Mouse (Mus musculus): ENCODE data around the gene Fam3b. TPM values are rescaled to one million over a fixed set of nuclear protein-coding genes. Genes with fewer than 3 reads are reported as not detected.

Gene Fam3b
- polyA plus RNA-seq, 1 experiment from 2014 or later, result not detected

- Histone ChIP-seq H3K27ac (no peak overlapping the region), H3K4me3 (ENCODE audit: inconsistent target) (no peak overlapping the region), H3K36me3 (ENCODE audit: inconsistent target) (no peaks in the 10 kb centered on the region), H3K79me2 (ENCODE audit: inconsistent target) (peaks cover 19% of the 10 kb centered on the region)
- 69% methylated on average over 4 of the region's 4 CpGs for WGBS (ENCODE audit: missing documents)
These were observed 48.2 kb downstream of the Fam3b start for GRCm38 (mm10) chr16:97466182-97466957.

- Histone ChIP-seq H3K79me2 (ENCODE audit: inconsistent target) (peaks cover 57% of the 10 kb centered on the region), H3K4me3 (ENCODE audit: inconsistent target) (peak within 1 kb of the TSS; percentile 67), H3K36me3 (ENCODE audit: inconsistent target) (peaks cover 26% of the 10 kb centered on the region), H3K27ac (peak within 1 kb of the TSS; percentile 77)
- 21% methylated on average over 4 of the region's 4 CpGs for WGBS (ENCODE audit: missing documents)
These were observed 52.0 kb downstream of the Fam3b start, which contains the start of gene Mx1 for GRCm38 (mm10) chr16:97462481-97463181. Mx1 (minus strand) TSS chr16:97462907.

- peak overlapping the region; percentile 77; the same call in 1 of the 2 replicates for H3K27ac ChIP-seq
- H3K79me2 ChIP-seq (ENCODE audit: inconsistent target), result peaks cover 70% of the 10 kb centered on the region
- 69% methylated on average over 2 of the region's 2 CpGs for WGBS (ENCODE audit: missing documents)
- H3K4me3 ChIP-seq (ENCODE audit: inconsistent target), result peak overlapping the region; percentile 67
- H3K36me3 ChIP-seq (ENCODE audit: inconsistent target), result peaks cover 40% of the 10 kb centered on the region
These were observed 53.3 kb downstream of the Fam3b start for GRCm38 (mm10) chr16:97461271-97461670.

DNA sequence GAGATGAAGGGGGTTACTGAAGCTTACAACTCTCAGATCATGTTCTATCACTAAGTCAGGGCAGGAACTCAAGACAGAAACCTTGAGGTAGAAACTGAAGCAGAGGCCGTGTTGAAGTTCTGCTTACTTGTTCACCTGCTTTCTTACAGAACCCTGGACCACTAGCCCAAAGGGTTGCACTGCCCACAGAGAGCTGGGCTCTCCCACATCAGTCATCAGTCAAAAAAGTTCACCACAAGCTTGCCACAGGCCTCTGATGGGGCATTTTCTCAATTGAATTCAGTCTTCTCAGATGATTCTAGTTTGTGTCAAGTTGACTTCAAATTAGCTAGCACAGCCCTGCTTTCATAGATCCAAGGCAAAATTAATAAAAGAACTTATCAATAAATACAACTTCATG, 54.8 kb downstream of the Fam3b start:
- Histone ChIP-seq H3K27ac (no peak overlapping the region), H3K36me3 (ENCODE audit: inconsistent target) (peaks cover 54% of the 10 kb centered on the region), H3K79me2 (ENCODE audit: inconsistent target) (peaks cover 83% of the 10 kb centered on the region), H3K4me3 (ENCODE audit: inconsistent target) (peak overlapping the region; percentile 67)
- WGBS (ENCODE audit: missing documents), result 83% methylated on average over 1 of the region's 1 CpGs

DNA sequence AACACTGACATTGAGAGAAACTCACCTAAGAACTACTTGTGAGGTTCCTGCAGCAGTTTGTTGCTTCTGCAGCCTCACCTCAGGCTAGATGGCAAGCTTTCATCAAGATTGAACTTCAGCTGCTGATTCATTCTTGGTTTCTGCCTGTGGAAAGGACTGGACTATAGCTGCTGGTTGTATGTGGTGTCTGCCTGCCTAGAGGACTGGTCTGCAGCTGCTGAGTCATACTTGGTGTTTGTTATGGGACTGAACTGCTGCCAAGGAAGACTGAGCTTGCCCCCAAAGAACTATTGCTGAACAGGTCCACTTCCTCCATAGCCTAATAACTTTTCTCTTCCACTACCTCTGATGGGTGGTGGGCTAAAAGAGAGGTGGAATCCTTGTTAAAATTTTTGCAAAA, 67.2 kb downstream of the Fam3b start:
- peaks cover 56% of the 10 kb centered on the region for H3K36me3 ChIP-seq (ENCODE audit: inconsistent target)
- no peak overlapping the region for H3K27ac ChIP-seq
- H3K79me2 ChIP-seq (ENCODE audit: inconsistent target), result no peaks in the 10 kb centered on the region
- no peak overlapping the region for H3K4me3 ChIP-seq (ENCODE audit: inconsistent target)

DNA sequence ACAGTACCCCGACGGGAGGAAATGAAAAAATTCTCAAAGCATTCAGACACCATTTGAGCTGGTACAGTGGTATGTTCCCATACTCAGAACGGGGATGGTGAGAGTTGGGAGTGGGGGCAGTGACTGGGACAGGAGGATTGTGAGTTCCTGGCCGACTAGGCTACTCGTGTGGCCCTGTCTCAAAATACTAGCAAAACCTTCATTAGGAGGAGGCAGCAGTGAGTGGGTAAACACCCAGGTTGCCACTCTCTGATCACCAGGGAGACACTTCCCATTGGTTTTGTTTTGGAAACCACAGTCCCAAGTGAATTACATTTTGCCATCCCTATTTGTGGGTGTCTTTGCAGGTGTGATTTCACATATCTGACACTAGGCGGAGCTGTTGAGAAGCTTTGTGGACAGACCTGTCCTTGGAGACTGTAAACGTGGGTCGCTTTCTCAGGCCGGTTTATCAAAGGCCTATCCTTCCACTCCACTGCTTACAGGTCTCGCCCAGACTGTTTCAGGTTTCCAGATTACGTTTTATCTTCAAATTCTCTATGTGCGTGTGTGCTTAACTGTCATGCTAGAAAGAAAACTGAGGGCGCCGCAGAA, 70.8 kb downstream of the Fam3b start:
- Histone ChIP-seq H3K79me2 (ENCODE audit: inconsistent target) (no peaks in the 10 kb centered on the region), H3K27ac (no peak overlapping the region), H3K36me3 (ENCODE audit: inconsistent target) (peaks cover 20% of the 10 kb centered on the region), H3K4me3 (ENCODE audit: inconsistent target) (no peak overlapping the region)
- WGBS (ENCODE audit: missing documents), result 59% methylated on average over 14 of the region's 14 CpGs

- Histone ChIP-seq H3K36me3 (ENCODE audit: inconsistent target) (peaks cover 2% of the 10 kb centered on the region; the same call in 1 of the 2 replicates), H3K27ac (no peak overlapping the region)
- 91% methylated on average over 9 of the region's 9 CpGs for WGBS (ENCODE audit: missing documents)
These were observed 72.6 kb downstream of the Fam3b start for GRCm38 (mm10) chr16:97441967-97442366.

DNA sequence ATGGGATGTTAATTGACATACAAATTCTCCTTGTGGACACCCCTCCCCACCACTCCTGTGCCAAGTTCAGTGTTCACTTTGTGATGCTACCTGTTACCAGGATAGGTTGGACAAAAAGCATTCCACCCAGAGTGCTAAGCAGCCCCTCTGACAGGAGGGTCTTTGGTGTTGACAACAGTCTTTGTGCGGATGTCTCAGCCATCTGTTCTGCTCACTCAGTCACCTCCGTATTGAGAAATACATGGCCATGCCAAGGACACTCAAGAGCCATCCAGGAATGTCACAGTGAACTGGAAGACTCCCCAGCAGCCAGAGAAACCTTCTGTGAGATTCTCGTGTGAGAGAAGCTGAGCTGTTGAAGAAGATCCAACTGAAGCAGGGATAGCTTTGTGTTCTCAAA, 76.4 kb downstream of the Fam3b start:
- H3K4me3 ChIP-seq (ENCODE audit: inconsistent target), result no peak overlapping the region

More at GRCm38 (mm10) chr16:97441967-97442366, 72.6 kb downstream of the Fam3b start:
- Histone ChIP-seq H3K79me2 (ENCODE audit: inconsistent target) (no peaks in the 10 kb centered on the region), H3K4me3 (ENCODE audit: inconsistent target) (no peak overlapping the region)

DNA sequence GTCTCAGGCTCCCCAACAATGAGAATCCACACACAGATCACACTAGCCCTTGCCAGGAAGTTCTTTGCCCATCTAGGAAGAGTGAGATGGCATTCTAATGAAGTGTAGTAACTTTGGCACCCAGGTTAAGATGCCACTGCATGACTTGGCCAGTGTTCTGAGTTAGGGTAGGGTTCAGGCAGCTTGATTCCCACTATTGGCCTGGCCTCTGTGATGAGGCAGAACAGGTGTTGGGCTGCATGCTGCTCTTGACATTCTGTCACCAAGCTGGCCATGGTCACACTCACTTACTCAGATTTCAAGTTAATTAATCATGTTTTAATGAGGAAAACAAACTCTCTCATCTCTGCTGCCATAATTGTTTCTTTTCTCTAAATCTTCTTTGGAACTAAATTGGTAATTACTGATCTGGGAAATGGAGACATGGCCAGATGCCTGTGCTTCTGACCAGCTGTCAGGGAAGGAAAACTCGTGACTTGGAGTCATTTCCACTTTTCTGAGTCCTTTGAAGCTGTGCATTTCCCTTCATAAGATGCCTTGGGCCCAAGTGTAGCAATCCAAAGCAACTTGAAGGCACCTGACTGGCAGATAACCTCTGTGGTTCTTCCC, 77.1 kb downstream of the Fam3b start:
- no peaks in the 10 kb centered on the region for H3K36me3 ChIP-seq (ENCODE audit: inconsistent target)
- WGBS (ENCODE audit: missing documents), result 50% methylated on average over 1 of the region's 1 CpGs
- no peak overlapping the region for H3K27ac ChIP-seq
- H3K79me2 ChIP-seq (ENCODE audit: inconsistent target), result no peaks in the 10 kb centered on the region
- H3K4me3 ChIP-seq (ENCODE audit: inconsistent target), result no peak overlapping the region

More for the DNA sequence above, 76.4 kb downstream of the Fam3b start:
- H3K36me3 ChIP-seq (ENCODE audit: inconsistent target), result no peaks in the 10 kb centered on the region
- H3K27ac ChIP-seq, result no peak overlapping the region
- 92% methylated on average over 3 of the region's 3 CpGs for WGBS (ENCODE audit: missing documents)
- H3K79me2 ChIP-seq (ENCODE audit: inconsistent target), result no peaks in the 10 kb centered on the region

- WGBS (ENCODE audit: missing documents), result 100% methylated on average over 2 of the region's 2 CpGs
- H3K27ac ChIP-seq, result no peak overlapping the region
These were observed 80.4 kb downstream of the Fam3b start for GRCm38 (mm10) chr16:97434206-97434605.

DNA sequence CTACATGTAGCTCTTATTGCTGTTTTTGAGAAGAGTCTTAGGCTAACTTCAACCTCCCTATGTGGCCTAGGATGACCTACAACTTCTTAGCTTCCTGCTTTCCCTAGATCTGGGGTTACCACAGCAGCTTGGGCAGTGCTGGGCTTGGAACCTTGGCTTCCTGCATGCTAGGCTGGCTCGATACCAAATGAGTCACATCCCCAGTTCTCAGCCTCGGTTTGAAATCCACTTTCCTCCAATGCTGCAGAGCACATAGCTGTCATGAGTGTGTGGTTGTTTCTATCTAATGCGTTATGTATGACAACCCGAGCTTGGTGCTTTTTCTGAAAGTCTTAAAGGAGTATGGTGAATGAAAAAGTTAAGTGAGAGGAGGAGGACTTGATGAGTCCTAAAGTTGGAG, 83.3 kb downstream of the Fam3b start:
- Histone ChIP-seq H3K36me3 (ENCODE audit: inconsistent target) (no peaks in the 10 kb centered on the region), H3K4me3 (ENCODE audit: inconsistent target) (no peak overlapping the region), H3K27ac (no peak overlapping the region), H3K79me2 (ENCODE audit: inconsistent target) (no peaks in the 10 kb centered on the region)
- 15% methylated on average over 4 of the region's 4 CpGs for WGBS (ENCODE audit: missing documents)

More at GRCm38 (mm10) chr16:97434206-97434605, 80.4 kb downstream of the Fam3b start:
- no peaks in the 10 kb centered on the region for H3K36me3 ChIP-seq (ENCODE audit: inconsistent target)
- no peak overlapping the region for H3K4me3 ChIP-seq (ENCODE audit: inconsistent target)
- H3K79me2 ChIP-seq (ENCODE audit: inconsistent target), result no peaks in the 10 kb centered on the region

GRCm38 (mm10) chr16:97430091-97430490, 84.5 kb downstream of the Fam3b start:
- H3K27ac ChIP-seq, result no peak overlapping the region
- no peaks in the 10 kb centered on the region for H3K36me3 ChIP-seq (ENCODE audit: inconsistent target)
- H3K79me2 ChIP-seq (ENCODE audit: inconsistent target), result no peaks in the 10 kb centered on the region
- H3K4me3 ChIP-seq (ENCODE audit: inconsistent target), result no peak overlapping the region
- 96% methylated on average over 4 of the region's 4 CpGs for WGBS (ENCODE audit: missing documents)

DNA sequence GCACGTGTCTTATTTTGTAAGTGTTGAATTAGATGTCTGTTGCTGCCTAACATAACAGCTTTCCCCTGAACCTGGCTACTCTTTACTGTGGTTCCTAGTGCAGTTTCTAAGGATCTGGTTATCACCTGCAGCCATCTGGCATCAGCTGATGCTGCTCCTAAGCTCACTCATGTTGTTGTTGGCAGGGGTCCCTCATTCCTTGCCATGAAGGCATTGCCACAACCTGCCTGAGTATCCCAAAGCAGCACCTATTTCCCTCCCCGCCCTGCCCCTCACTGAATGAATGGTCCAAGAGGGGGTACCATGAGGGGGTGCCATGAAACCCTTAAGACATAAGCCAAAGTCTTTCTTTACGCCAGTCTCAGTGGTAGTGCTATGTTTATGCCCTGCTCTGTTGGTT, 86.6 kb downstream of the Fam3b start:
- Histone ChIP-seq H3K4me3 (ENCODE audit: inconsistent target) (no peak overlapping the region), H3K27ac (no peak overlapping the region), H3K79me2 (ENCODE audit: inconsistent target) (no peaks in the 10 kb centered on the region), H3K36me3 (ENCODE audit: inconsistent target) (no peaks in the 10 kb centered on the region)
- 94% methylated on average over 3 of the region's 3 CpGs for WGBS (ENCODE audit: missing documents)

GRCm38 (mm10) chr16:97423627-97424026, 91.0 kb downstream of the Fam3b start:
- Histone ChIP-seq H3K27ac (no peak overlapping the region), H3K36me3 (ENCODE audit: inconsistent target) (no peaks in the 10 kb centered on the region), H3K4me3 (ENCODE audit: inconsistent target) (no peak overlapping the region), H3K79me2 (ENCODE audit: inconsistent target) (no peaks in the 10 kb centered on the region)
- WGBS (ENCODE audit: missing documents), result 89% methylated on average over 1 of the region's 1 CpGs

Data from macrophage (primary cell).